Mouse (Mus musculus): ENCODE measurements at regions not wholly inside any gene's neighbourhood (a gene's known extent, or its start where the extent isn't known, plus 50 kb on each side); places are given as distances from the start of the nearest gene placed in this dataset.
"Not testable (repeated sequence)": the region's sequence is repeated elsewhere in the genome, so short reads cannot be mapped to it uniquely, and the experiment has no call there.

DNA sequence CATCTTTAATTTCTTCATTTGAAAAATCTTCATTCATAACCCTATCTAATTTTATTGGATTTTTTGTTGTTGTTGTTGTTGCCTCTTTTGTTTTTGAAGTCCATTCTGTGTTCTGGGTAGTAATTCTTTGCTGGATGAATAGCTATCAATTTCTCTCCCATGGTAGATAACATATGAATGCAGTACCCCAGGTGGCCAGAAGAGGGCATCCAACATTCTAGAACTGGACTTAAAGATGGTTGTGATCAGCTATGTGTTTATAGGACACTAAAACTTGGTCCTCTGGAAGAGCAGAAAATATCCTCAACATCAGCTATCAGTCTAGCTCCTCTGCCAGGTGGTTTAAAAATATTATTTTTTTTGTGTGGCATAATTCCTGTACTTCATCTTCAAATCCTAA lies 73.0 kb downstream of the Prl2c3 start:
- not testable (repeated sequence) for H3K27me3 ChIP-seq (replicated peaks; ENCODE audit: control insufficient read depth, insufficient read depth, low read length); H3K4me1 ChIP-seq (ENCODE audit: control insufficient read depth, insufficient read depth, low read length); H3K4me2 ChIP-seq (ENCODE audit: low read depth, low read length); H3K27ac ChIP-seq (ENCODE audit: low read length); H3K36me3 ChIP-seq (ENCODE audit: control insufficient read depth, insufficient read depth, low read length); H3K9ac ChIP-seq (ENCODE audit: low read depth, low read length); H3K4me3 ChIP-seq (ENCODE audit: low read length); H3K9me3 ChIP-seq (ENCODE audit: control insufficient read depth, low read length); ATAC-seq

DNA sequence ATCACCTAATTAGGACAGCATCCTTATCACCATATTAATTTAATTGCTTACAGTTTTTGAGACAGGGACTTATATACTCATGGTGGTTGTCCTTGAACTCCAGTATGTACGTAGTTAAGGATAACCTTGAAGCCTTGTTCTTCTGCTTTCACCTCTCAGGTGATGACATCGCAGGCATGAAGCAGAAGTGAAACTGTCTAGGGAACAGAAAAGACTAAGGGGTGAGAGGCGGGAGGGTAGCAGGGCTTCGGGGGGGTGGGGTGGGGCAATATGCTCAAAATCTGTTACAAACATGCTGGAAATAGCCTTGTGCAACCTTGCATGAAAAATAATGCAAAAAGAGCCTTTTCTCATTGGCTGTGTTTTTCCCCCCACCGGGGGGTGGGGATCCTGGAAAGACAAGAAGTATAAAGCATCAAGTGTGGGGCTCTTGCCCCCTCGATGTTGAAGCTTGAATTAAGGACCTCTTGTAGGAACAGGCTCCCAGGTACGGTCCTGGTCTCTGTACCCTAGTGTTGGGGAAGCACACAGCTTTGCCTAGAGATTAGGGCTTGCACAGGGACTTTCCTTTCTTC lies 81.8 kb downstream of the Prl2c3 start:
- not testable (repeated sequence) for H3K4me1 ChIP-seq (ENCODE audit: control insufficient read depth, insufficient read depth, low read length); H3K27me3 ChIP-seq (replicated peaks; ENCODE audit: control insufficient read depth, insufficient read depth, low read length); H3K9me3 ChIP-seq (ENCODE audit: control insufficient read depth, low read length); H3K36me3 ChIP-seq (ENCODE audit: control insufficient read depth, insufficient read depth, low read length); H3K27ac ChIP-seq (ENCODE audit: low read length); ATAC-seq; H3K4me2 ChIP-seq (ENCODE audit: low read depth, low read length); H3K9ac ChIP-seq (ENCODE audit: low read depth, low read length); H3K4me3 ChIP-seq (ENCODE audit: low read length)
- WGBS: 86% methylated on average over 7 of the region's 7 CpGs

- Histone ChIP-seq H3K27me3 (replicated peaks; ENCODE audit: control insufficient read depth, insufficient read depth, low read length) (no peaks in the 10 kb centered on the region), H3K4me2 (ENCODE audit: low read depth, low read length) (no peak overlapping the region), H3K4me3 (ENCODE audit: low read length) (no peak overlapping the region), H3K4me1 (ENCODE audit: control insufficient read depth, insufficient read depth, low read length) (no peaks in the 10 kb centered on the region), H3K9ac (ENCODE audit: low read depth, low read length) (no peak overlapping the region), H3K27ac (ENCODE audit: low read length) (no peak overlapping the region), H3K9me3 (ENCODE audit: control insufficient read depth, low read length) (no peaks in the 10 kb centered on the region), H3K36me3 (ENCODE audit: control insufficient read depth, insufficient read depth, low read length) (no peaks in the 10 kb centered on the region)
- 67% methylated on average over 7 of the region's 7 CpGs for WGBS
- no peak for ATAC-seq
Measured at GRCm38 (mm10) chr13:12711471-12712273, 88.2 kb downstream of the Prl2c3 start.

- WGBS: 4% methylated on average over 13 of the region's 27 CpGs
- not testable (repeated sequence) for H3K27ac ChIP-seq (ENCODE audit: low read length); H3K4me1 ChIP-seq (ENCODE audit: control insufficient read depth, insufficient read depth, low read length); H3K36me3 ChIP-seq (ENCODE audit: control insufficient read depth, insufficient read depth, low read length); H3K9me3 ChIP-seq (ENCODE audit: control insufficient read depth, low read length); H3K27me3 ChIP-seq (replicated peaks; ENCODE audit: control insufficient read depth, insufficient read depth, low read length); H3K9ac ChIP-seq (ENCODE audit: low read depth, low read length)
- peak; percentile 79 for ATAC-seq
- Histone ChIP-seq H3K4me2 (ENCODE audit: low read depth, low read length) (peak overlapping the region; percentile 33; the same call in 1 of the 2 replicates), H3K4me3 (ENCODE audit: low read length) (peak overlapping the region; percentile 23)
Measured at GRCm38 (mm10) chr13:12702804-12703612, 96.9 kb downstream of the Prl2c3 start.

DNA sequence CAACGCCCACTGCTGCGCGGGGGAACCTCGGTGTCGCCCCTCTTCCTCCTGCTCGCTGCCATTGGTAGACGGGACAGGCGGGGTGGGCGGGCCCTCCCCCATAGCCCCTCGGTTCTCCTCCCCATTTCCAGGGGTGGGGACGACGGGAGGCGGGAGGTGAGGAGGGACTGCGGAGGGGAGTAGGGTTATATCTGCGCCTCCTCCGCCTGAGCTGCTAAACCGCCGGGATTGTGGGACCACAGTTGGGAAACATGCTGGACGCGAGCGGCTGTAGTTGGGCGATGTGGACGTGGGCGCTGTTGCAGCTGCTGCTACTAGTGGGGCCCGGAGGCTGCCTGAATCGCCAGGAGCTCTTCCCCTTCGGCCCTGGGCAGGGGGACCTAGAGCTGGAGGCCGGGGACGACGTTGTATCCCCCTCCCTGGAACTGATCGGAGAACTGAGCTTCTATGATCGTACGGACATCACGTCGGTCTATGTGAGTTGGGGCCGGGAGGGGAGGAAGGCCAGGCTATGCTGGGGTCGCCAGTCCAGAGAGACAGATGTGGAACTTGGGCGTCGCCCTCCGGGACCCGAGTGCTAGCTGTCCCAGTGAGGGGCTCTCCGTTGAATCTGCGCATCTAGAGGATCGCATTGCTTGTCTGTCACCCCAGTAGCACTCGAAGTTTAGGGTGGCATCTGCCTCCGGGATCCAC lies 97.6 kb downstream of the Prl2c3 start:
- not testable (repeated sequence) for H3K27ac ChIP-seq (ENCODE audit: low read length); H3K9ac ChIP-seq (ENCODE audit: low read depth, low read length); H3K9me3 ChIP-seq (ENCODE audit: control insufficient read depth, low read length); H3K27me3 ChIP-seq (replicated peaks; ENCODE audit: control insufficient read depth, insufficient read depth, low read length); H3K36me3 ChIP-seq (ENCODE audit: control insufficient read depth, insufficient read depth, low read length); H3K4me1 ChIP-seq (ENCODE audit: control insufficient read depth, insufficient read depth, low read length)
- under 1% methylated on average over 25 of the region's 46 CpGs for WGBS
- peak overlapping the region; percentile 28 for H3K4me3 ChIP-seq (ENCODE audit: low read length)
- H3K4me2 ChIP-seq (ENCODE audit: low read depth, low read length): peak overlapping the region; percentile 19; the same call in 1 of the 2 replicates
- ATAC-seq: peak; percentile 67

DNA sequence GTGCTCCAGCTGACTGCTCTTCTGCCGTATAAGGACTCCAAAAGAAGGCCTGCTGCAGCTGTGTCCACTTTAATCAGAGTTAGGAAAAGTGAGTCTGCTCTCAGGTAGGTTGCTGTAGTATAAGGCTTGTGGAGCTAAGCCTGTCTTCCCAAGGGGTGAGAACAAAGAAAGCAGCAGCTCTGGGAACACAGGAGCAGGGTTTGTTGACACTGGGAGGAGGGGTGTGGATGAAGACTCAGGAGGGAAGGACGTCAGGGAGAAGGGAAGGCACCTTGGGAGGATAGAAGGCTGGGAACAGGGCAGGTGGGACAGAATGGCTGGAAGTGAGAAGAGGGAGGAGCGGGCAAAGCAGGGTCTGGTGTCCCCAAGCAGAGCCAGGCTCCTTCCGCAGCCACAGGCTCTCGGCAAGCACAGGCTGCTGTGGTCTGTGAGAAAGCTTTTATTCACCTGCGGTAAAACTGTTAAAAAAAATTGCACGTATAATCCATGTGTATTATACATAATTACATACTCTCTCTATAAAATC lies 106.2 kb downstream of the Prl2c3 start:
- H3K9ac ChIP-seq (ENCODE audit: low read depth, low read length); H3K4me3 ChIP-seq (ENCODE audit: low read length); H3K9me3 ChIP-seq (ENCODE audit: control insufficient read depth, low read length); H3K27me3 ChIP-seq (replicated peaks; ENCODE audit: control insufficient read depth, insufficient read depth, low read length); H3K27ac ChIP-seq (ENCODE audit: low read length); H3K4me2 ChIP-seq (ENCODE audit: low read depth, low read length); H3K36me3 ChIP-seq (ENCODE audit: control insufficient read depth, insufficient read depth, low read length); H3K4me1 ChIP-seq (ENCODE audit: control insufficient read depth, insufficient read depth, low read length): not testable (repeated sequence)
- 44% methylated on average over 4 of the region's 7 CpGs for WGBS
- ATAC-seq: peak; percentile 40; the same call in 1 of the 2 replicates

- WGBS: no CpG with 5 or more reads among the region's 1 CpGs
- ATAC-seq: not testable (repeated sequence)
Measured at GRCm38 (mm10) chr13:12688778-12689177, 111.1 kb downstream of the Prl2c3 start.

DNA sequence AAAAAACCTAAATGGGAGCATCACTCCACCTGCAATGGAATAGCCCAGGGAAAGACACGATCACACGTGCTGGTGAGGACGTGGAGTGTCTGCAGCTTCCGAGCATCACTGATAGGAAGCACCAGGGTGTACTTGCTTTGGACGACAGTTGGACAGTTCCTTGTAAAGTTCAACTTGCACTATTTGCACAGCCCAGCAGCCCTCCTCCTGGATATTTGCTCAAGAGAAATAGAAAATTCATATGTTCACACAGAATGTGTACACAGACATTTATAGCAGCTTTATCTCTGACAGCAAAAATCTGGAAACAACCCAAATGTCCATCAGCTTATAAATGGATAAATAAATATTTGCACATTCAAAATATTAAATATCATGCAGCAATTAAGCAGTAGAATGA lies 111.7 kb downstream of the Prl2c3 start:
- not testable (repeated sequence) for H3K27me3 ChIP-seq (replicated peaks; ENCODE audit: control insufficient read depth, insufficient read depth, low read length); H3K9ac ChIP-seq (ENCODE audit: low read depth, low read length); H3K9me3 ChIP-seq (ENCODE audit: control insufficient read depth, low read length); H3K27ac ChIP-seq (ENCODE audit: low read length); H3K36me3 ChIP-seq (ENCODE audit: control insufficient read depth, insufficient read depth, low read length); H3K4me2 ChIP-seq (ENCODE audit: low read depth, low read length); H3K4me3 ChIP-seq (ENCODE audit: low read length); H3K4me1 ChIP-seq (ENCODE audit: control insufficient read depth, insufficient read depth, low read length)
- 13% methylated on average over 1 of the region's 5 CpGs for WGBS
- ATAC-seq: 0 out of 2 replicates have a peak, but pooled peaks have one; percentile 23

More at GRCm38 (mm10) chr13:12688778-12689177, 111.1 kb downstream of the Prl2c3 start:
- H3K9me3 ChIP-seq (ENCODE audit: control insufficient read depth, low read length); H3K4me1 ChIP-seq (ENCODE audit: control insufficient read depth, insufficient read depth, low read length); H3K9ac ChIP-seq (ENCODE audit: low read depth, low read length); H3K4me2 ChIP-seq (ENCODE audit: low read depth, low read length); H3K36me3 ChIP-seq (ENCODE audit: control insufficient read depth, insufficient read depth, low read length); H3K27ac ChIP-seq (ENCODE audit: low read length); H3K4me3 ChIP-seq (ENCODE audit: low read length); H3K27me3 ChIP-seq (replicated peaks; ENCODE audit: control insufficient read depth, insufficient read depth, low read length): not testable (repeated sequence)
